Mouse (Mus musculus): ENCODE measurements around the gene Aplp2.

DNA sequence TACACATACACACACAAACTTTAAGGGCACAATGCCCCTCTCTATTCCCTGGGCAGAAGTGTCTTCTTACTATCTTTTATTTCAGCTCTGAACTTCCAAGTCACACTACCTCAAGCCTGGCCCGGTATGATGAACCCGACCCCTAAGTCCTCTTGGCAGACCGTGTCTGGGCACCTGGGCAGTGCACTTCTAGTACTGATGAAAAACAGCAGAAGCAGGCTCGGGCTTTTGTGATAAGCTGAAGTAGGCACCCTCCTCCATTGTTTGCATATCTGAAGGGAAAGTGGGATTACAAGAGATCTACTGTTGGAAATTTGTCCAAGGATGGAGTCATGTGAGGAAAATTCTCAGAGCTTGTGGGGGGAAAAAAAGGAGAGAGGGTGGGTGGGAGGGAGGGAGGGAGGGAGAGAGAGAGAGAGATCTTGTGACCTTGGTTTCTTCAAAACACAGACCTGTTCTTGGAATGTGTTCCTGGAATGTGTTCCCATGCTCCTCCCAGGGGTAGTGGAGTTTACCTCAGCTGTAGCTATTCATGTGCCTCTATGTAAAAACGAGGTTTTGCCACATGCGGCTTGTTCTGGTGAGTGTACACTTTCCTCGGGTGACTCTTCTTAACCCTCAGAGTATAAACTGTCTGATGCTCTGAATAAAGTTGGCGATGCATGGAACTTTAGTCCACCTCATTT is 29.1 kb upstream of the Aplp2 start:
- no peak for TF ChIP-seq EP300 (IDR thresholded peaks at IDR 0.05; ENCODE audit: insufficient read depth, low read depth, low read length)
- TF ChIP-seq CTCF (IDR thresholded peaks at IDR 0.05) = no peak
- no peak for TF ChIP-seq POLR2A (IDR thresholded peaks at IDR 0.05; ENCODE audit: insufficient read depth, low read depth, low read length)

Data from heart, adult 2 months (tissue).